Mouse (Mus musculus): ENCODE measurements at regions not wholly inside any gene's neighbourhood (a gene's known extent, or its start where the extent isn't known, plus 50 kb on each side); places are given as distances from the start of the nearest gene placed in this dataset.
A peak's percentile ranks its signal among the peaks of the same experiment; 100 is the strongest.
"Not testable (repeated sequence)": the region's sequence is repeated elsewhere in the genome, so short reads cannot be mapped to it uniquely, and the experiment has no call there.

DNA sequence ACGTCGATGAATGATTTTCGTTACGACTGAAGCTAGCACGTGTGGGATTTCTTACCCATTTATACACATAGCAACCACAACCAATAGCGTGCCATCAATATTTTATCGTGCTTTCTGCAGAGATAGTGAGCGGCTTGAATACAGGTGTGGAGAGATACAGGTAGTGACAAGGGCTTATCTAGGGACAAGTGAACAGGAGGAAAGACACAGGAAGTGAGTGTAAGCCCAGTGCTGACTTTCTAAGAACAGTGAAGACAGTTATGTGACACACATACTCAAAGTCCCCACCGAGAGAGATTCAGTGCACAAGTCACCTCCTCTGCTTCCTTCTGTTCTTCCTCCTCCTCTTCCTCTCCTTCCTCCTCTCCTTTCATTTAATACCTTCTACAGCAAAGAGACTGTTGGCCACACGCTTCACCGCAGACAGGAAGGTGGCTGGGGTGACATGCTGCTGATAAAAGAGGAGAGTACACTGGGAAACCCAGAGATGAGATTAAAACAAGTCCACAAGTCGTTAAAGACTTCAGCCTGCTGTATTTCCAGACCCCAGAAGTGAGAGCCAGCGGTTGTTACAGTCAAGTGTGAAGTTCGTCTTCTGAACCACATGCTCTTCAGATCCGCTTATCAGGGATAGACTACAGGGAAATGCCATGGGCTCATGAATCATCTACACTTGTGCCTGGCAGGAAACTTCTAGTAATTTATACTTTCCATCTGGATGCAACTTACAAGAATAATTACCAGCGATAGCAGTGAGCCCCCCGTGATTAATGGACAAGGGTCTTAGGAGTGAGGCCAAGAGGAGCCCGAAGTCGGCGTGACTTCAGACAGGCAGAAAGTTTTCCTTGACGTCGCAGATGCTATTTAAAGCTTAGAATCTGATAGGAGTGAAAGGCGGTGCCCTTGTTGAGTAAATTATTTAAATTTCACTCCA lies 180.5 kb downstream of the Gxylt1 start:
- DNase-seq (ENCODE audit: low spot score in 2 of 2): no peak

DNA sequence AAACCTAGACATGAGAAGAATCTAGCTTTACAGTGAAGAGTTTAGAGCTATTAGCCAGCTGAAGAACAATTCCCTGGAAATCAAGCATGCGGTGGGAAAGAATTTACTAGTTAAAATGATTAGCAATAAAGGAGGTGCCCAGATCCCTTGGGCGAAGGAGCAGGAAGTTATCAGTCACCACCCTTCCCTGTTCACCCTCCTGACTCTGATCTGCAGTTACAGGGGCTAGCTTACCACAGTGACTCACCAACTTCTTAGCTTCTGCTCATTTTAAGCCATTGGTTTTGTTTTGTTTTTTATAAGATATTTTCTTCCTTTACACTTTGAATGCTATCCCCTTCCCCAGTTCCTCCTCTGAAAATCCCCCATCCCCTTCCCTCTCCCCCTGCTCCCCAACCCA lies 183.6 kb downstream of the Gxylt1 start:
- DNase-seq (ENCODE audit: low spot score in 2 of 2): no peak

DNA sequence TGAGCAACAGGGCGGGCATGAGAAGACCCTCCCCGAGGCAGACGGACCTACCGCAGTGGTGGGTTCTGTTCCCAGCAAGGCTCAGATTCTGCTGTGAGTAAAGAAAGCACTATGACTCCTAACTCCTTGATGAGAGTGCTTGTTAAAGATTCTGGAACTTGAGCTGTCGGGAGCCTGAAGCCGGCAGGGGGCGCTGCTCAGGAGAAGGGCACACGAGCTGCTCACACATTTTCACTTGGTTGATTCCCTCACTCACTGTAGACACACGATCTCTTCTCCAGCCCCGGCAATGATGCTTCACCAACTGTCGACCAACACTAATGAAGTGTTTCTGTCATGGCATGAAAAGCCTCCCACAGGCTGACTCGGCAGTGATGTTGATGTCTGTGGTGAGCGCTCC lies 185.6 kb downstream of the Gxylt1 start:
- DNase-seq (ENCODE audit: low spot score in 2 of 2): peak; percentile 39 to 76

DNA sequence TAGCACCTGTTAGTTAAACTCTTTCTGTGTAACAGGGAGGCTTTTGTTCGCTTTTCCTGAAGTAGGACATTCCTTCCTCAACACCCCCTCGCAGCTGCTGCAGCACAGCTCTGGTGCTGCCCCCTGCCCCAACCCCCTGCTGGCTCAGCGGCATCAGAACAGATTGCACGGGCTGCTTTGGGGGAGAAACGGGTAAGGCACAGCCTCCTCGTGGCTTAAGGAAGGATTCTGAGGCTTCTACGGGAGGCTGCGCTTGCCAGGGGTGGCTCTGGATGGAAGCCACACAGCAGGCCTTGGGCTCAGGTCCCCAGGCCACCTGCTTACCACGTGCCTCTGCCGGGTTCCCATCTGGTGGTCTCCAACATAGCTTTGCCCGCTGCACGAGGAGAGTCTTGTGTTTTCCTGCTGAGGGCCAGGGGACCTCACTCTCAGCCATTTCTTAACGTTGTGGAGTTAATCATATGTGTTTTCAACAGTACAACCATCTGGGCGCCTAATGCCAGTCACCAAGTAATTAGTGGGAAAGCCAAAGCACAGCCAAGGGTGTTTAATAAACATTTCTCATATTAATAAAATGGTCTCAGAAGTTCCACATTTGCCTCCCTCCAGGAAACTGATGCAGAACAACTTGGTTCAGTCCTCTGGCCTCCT lies 189.9 kb downstream of the Gxylt1 start:
- peak; percentile 17 to 28 for DNase-seq (ENCODE audit: low spot score in 2 of 2)

DNA sequence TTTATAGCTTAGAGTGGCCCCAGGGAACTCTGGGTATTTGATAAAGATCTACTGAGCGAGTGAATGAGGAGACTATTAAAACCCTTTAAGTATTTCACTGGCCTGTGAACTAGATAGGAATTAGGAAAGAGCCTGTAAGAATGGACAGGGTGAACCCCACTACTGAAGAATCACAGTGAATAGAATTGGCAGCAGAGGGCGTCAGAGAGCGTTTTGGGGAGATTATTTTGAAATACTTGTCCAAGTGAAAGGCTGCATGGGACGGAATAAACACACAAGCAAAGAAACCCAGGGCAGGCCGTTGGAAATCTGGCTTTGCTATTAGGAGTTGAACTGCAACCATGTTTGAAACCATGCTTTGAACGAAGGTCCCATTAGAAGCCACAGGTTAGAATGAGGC lies 200.9 kb downstream of the Gxylt1 start:
- DNase-seq (ENCODE audit: low spot score in 2 of 2): no peak

DNA sequence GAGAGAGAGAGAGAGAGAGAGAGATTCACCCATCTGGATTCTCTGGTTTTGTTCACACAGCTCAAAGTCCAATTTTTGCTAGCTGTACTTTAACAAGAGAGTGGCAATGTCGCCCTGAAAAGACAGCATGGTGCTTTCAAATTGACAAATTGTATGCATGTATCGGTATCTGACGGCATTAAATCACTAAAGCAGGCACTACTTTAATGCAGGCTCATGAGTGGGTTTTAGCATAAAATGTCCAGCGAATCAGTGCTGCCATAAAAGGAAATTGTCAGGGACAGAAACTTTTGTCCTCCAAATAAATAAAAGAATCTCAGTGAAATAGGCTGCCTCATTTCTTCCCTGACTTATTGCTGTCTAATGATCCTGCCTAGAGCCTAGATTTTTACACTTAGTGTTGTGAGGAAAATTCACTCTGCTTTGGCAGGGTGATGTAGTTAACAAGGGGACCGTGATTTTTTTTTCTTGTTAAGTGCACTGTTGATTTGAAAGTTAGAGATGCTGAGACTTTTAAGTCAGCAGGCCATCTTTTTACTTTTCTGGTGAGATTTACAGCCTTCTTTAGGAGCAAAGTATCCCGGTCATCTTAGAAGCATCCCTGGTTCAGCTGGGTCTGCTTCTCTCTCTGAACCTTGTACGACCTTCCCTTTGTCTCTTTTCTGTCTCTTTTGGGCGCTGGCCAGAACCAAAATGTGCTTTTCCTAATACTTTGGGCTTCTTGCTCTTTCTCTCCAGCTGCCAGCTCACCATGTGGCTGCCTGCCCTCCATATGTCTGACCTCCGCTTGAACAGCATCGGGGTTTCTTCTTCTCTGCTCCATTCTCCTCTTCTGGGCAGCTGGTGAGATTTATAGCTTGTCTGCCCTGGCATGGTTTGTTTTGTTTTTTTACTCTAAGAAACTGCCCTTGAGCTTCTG lies 212.5 kb downstream of the Gxylt1 start:
- no peak for DNase-seq (ENCODE audit: low spot score in 2 of 2)

DNA sequence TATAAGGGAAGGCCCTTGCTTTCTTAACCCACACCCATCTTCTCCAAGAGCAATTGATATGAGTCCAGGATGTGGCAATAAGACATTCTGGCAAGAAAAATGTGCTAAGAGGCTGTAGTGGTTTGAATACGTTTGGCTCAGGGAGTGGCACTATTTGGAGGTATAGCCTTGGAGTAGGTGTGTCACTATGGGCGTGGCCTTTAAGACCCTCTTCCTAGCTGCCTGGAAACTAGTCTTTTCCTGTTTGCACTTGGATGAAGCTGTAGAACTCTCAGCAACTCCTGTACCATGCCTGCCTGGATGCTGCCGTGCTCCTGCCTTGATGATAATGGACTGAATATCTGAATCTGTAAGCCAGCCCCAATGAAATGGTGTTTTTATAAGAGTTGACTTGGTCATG lies 221.5 kb downstream of the Gxylt1 start:
- no peak for DNase-seq (ENCODE audit: low spot score in 2 of 2)

DNA sequence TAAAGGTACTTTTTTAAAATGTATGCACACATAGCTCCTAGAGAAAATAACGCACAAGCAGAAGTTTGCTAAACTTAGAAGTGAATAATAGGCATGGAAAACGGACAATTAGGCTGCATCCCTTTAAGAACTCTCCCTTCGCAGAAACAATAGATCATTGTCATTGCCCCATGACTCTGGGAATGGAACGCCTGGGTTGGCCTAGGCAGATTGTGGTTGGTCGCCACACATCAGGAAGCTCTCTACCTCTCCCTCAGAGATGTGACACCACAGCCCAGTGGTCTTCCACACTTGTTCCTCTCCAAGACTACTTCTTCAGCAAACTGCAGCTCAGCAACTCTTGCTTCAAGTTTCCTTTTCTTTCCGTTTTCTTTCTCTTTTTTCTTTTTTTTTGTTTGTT lies 247.8 kb downstream of the Gxylt1 start:
- DNase-seq (ENCODE audit: low spot score in 2 of 2): no peak

DNA sequence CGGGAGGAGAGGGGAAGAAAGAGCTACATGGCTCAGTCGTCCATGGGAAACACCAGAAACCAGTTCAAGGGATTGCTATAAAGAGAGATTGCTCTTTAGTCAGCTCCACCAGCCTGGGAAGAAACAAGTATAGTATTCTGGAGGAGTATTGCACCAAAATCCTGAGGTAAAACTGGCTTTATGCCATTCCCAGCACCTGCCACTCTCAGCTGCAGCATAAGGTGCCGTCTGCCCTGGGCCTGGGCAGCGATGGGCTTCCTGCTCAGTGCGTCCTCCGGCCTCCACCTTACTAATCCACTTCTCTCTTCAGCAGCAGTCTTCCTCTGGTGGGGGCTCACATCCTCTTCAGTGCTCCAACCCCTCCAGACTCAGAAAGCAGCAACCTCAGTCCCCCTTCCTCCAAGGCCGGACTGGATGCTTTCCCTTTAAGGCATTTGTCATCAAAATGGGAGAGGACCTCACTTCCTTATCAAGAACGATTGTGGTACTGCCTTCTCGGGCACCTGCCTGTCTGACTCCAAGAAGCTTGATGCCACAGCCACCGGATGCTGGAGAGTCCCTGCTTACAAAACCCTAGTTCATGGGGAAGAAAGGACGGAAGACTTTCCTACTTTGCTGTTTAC lies 248.4 kb downstream of the Gxylt1 start:
- no peak for DNase-seq (ENCODE audit: low spot score in 2 of 2)

DNA sequence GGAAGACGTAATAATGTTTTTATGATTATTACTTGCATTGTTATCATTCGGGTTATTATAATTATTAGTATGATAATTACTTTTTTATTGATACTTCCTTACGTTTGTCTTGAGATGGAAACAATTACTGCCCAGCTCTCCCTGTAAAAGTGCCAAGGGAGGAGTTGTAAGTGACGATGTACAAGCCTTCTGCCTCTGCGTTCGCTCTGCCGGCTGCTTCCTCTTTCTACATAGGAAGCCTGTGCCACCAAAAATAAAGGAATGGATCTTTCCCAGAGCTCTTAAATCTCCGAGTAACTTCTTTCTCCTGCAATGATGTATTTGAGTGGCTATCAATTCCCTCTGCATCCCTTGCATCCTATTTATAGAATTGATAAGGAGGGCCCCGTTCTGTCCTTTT lies 249.2 kb downstream of the Gxylt1 start:
- no peak for DNase-seq (ENCODE audit: low spot score in 2 of 2)

DNA sequence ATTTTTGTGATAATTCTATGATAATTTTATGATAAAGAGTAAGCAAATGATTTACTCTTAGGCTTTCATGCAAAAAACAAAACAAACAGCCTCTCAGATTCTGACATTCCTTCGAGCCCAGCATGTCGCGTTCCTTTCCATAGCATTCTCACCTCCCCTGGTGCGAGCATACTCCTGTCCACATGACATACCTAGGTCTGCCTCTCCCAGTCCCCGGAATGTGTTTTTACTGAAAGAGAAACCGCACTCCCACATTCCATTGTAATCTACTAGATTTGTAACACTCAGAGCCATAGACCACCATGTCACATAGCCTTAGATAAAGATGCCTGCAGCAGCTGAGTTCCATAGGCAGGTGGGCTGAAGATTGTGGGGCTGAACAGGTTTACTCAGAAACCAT lies 250.8 kb downstream of the Gxylt1 start:
- no peak for DNase-seq (ENCODE audit: low spot score in 2 of 2)

DNA sequence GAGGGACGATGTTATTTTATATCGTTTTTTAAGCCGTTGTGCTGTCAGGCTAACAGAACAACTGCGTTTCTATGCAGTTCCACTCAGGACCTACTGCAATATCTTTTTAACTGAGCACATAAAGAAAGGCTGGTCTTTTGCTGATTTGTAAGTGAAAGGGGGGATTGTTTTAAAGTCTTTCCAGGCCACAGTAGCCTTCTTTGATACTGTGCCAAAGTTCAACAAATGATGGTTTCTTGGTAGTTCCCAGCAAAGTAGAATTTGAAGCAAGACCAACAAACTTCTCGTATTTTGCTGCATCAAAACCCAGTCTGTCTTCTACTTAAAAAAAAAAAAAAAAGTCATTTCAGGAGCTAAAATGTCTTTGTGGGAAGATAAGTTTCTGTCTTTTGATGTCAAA lies 263.8 kb downstream of the Gxylt1 start:
- no peak for DNase-seq (ENCODE audit: low spot score in 2 of 2)

DNA sequence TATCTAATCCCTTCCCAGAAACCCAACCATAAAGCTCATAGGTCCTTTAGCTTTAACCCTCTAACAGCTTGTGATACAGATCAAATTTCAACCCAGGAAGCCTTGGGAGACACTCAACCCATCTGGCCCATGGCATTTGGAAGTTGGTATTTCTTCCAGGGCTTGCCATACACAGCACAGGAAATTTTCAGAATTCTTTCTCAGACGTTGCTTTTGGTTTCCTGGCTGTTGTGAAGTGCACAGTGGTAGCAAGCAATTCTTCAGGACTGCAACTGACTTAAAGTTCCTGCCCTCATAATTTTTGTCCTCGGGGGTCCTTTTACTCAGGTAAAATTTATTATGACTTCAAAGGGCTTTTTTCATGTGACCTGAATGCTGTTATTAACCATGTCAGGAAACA lies 264.4 kb downstream of the Gxylt1 start:
- DNase-seq (ENCODE audit: low spot score in 2 of 2): no peak

DNA sequence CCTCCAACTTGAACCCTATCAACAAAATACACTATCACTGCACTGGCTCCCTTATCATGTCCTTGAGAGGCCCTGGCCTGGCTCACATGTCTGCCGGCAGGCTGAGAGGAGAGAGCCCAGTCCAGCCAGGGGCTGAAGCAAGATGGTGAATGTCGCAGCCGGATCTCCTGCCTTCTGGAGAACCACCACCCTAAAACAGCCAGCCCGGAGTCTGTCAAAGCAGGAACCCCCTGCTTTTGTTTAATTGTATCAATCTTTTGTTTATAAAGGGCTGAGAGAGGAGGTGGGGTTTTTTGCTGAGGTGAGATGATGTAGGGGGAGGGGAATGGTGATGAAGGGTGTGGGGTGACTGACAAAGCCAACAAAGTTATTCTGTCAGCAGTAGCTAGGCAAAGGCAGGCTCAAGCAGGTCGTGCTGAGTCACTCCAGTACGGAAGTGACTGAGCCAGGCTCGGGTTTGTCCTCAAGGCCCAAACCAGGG lies 269.2 kb downstream of the Gxylt1 start:
- DNase-seq (ENCODE audit: low spot score in 2 of 2): no peak

DNA sequence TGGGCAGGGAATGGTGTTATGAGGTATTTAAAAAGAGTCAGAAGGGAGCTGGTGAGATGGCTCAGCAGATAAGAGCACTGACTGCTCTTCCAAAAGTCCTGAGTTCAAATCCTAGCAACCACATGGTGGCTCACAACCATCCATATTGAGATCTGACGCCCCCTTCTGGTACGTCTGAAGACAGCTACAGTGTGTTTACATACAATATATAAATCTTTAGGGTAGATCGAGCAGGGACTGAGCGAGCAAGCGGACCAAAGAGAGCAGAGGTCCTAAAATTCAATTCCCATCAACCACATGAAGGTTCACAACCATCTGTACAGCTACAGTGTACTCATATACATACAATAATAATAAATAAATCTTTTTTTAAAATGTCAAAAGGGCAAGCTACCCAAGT lies 269.8 kb downstream of the Gxylt1 start:
- not testable (repeated sequence) for DNase-seq (ENCODE audit: low spot score in 2 of 2)

DNA sequence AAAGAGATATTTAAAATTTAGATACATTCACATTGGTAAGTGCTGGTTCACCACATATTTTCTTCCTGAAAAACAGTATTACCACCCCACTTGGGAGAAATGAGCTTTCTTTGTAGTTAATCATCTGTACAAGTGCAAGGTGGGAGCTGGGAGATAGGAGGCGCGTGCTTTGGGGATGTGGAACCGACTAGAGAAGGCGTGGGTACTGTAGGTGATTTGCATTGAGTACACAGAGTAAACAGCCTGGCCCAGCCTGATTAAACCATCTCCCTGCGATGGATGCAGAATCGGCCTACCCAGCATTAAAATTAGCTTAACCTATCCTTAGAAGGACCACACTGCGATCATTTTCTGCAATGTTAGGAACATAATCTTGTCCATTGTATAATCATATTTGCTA lies 270.4 kb downstream of the Gxylt1 start:
- no peak for DNase-seq (ENCODE audit: low spot score in 2 of 2)

DNA sequence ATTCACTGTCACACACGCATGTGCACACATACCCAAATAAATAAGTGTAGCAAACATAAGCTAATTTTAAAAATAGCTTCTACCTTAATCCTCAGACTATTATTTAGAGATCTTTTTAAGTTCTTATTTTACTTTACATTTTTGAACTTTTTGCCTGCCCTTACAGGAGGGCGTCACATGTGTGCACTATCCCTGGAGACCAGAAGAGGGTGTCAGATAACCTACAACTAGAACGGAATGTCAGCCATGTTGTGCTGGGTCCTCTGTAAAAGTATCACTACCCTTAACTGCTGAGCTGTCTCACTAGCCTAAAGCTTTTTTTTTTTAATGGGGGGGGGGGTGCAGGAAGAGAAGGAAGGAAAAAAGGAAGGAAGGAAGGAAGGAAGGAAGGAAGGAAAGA lies 271.7 kb downstream of the Gxylt1 start:
- DNase-seq (ENCODE audit: low spot score in 2 of 2): no peak

DNA sequence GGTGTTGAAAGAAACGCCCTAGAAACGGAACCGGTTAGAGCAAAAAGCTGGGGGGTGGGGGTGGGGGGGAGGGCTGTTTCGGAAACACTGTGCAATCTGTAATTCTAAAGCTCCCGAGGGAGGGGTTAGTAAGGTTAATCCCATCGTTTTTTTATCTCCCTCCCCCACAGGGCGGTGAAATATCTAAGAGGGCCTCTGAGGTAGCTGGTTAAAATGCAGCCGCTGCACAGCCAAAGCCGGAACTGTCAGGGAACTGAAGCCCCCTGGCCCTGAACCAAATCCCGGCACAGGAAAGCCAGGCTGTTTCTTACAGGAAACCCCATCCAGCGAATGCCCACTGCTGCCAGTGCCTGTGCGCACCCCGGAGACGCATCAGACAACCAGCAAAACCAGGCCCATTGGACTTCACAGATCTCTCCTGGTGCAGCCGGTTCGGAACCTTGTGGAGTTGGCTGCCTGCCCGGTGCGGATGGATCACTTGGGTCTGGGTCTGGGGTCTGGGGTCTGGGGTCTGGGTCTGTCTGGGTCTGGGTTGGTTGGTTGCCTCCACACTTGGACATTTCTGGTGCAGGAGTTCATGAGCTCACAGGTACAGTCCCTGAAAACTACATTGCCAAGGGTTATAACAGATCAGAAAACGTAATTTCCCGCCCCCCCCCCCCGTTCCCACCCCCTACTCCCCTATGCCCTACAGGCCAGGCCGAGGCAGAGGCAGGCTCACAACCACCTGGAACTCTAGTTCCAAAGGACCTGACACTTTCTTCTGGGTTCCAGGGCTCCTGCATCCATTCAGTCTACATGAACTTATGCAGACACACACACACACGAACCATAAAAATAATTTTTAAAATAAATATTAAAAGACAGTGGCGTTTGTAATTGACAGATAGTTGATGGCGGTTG lies 272.7 kb downstream of the Gxylt1 start:
- DNase-seq (ENCODE audit: low spot score in 2 of 2): no peak

DNA sequence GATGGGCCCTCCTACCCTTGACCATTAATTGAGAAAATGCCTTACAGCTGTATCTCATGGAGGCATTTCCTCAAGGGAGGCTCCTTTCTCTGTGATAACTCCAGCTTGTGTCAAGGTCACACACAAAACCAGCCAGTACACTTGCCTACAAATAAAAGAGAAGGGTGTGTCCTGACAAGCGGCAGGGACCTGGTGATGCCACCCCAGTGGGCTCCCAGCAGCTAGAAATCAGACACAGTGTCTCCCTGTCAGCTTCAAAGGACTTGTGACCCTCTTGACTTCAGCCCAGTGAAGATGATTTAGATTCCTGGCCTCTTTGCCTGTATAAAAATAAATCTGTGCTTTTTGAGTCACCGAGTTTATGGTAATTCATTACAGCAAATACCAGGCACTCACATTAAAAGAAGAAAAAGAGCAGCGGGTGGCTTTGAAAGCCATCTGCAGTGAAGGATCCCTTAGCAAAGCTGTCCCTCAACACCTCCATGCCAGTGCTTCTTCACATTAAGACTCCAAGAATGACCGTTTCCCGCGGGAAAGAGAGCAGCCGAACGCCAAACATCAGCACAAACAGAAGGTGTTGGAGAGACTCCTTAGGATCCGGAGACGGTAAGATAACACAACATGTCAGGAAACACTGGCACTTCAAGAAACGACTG lies 273.5 kb downstream of the Gxylt1 start:
- no peak for DNase-seq (ENCODE audit: low spot score in 2 of 2)

DNA sequence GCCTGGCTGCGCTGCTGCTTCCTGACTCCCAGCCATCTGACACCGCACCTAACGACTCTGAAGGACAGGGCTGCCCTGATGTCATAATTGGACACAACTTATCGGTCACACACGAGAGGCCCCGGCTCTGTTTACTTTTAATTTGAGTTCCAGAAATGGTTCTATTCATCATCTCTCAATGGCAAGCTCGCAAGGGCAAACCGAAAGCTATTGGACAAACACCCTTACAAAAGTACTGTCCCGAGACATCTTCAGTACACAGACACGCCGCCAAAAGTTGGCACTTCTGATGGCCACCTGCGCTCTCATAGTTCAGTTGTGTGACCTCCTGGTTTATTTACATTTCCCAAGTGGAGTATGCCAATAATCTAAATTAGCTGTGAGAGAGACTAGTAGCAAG lies 274.9 kb downstream of the Gxylt1 start:
- DNase-seq (ENCODE audit: low spot score in 2 of 2): no peak
